Comparison of ENCODE assay signal across 11 mouse cellular contexts in genomic region chr19:44933136-44933535, GRCm38 (mm10). TPM values are rescaled to one million over a fixed set of nuclear protein-coding genes. Genes with fewer than 3 reads are reported as not detected.
DNase-seq lines count a peak whose midpoint lies in the region; ATAC-seq lines count a peak whose summit lies in the region.
"Had no signal": no experiment of that assay in that cellular context is flagged by ENCODE, and none has a peak within 500 bp of the region (broad histone marks: within the 10 kb centered on the region; RNA-seq: fewer than 3 reads in every experiment).

No protein-coding gene starts in this region.

- WGBS in heart, embryonic 12.5 days = 88% methylated on average over 1 of the region's 1 CpGs
- 90% methylated on average over 1 of the region's 1 CpGs for WGBS in liver, embryonic 11.5 days
- 93% methylated on average over 1 of the region's 1 CpGs for WGBS in embryonic facial prominence, embryonic 10.5 days
- 77% methylated on average over 1 of the region's 1 CpGs for WGBS in stomach, embryonic 15.5 days
- 90% methylated on average over 1 of the region's 1 CpGs for WGBS in forebrain, embryonic 13.5 days

- no peak overlapping the region for H3K27ac ChIP-seq in heart, embryonic 12.5 days (ENCODE audit: poor library complexity, severe bottlenecking)
- H3K27ac ChIP-seq in liver, embryonic 11.5 days (ENCODE audit: low read depth, low read length) = no peak overlapping the region
- no peak overlapping the region for H3K27ac ChIP-seq in embryonic facial prominence, embryonic 10.5 days (replicated peaks)
- H3K27ac ChIP-seq in stomach, embryonic 15.5 days = no peak overlapping the region
- H3K27ac ChIP-seq in forebrain, embryonic 13.5 days = no peak overlapping the region
- H3K27ac ChIP-seq: heart, embryonic 15.5 days had no signal

- ATAC-seq in heart, embryonic 12.5 days (ENCODE audit: insufficient number of reproducible peaks, low FRiP score) = no peak
- no peak for ATAC-seq in liver, embryonic 11.5 days (replicated peaks; ENCODE audit: low FRiP score)
- no peak for ATAC-seq in stomach, embryonic 15.5 days (ENCODE audit: insufficient read depth, low FRiP score, low read depth)
- no peak for ATAC-seq in forebrain, embryonic 13.5 days

- DNase-seq in heart, postnatal 4 days = no peak
- no peak for DNase-seq in liver, embryonic 11.5 days (ENCODE audit: low spot score)
- DNase-seq in liver = no peak
- peak; percentile 5 for DNase-seq in embryonic facial prominence, embryonic 10.5 days (ENCODE audit: low spot score)
- DNase-seq in ovary, postnatal 14 days (ENCODE audit: low spot score) = no peak
- DNase-seq: lung, postnatal 4 days; thymus, postnatal 36 days had no signal

- peak overlapping the region; percentile 43; the same call in 1 of the 2 replicates for H3K4me2 ChIP-seq in heart, embryonic 12.5 days
- H3K4me2 ChIP-seq in liver, embryonic 11.5 days = peak overlapping the region; percentile 85; the same call in 1 of the 2 replicates
- peak overlapping the region; percentile 37 for H3K4me2 ChIP-seq in stomach, embryonic 15.5 days
- no peak overlapping the region; the same call in 1 of the 2 replicates for H3K4me2 ChIP-seq in forebrain, embryonic 13.5 days

- H3K36me3 ChIP-seq in heart, embryonic 12.5 days = peaks cover 28% of the 10 kb centered on the region
- H3K36me3 ChIP-seq in liver, embryonic 11.5 days (ENCODE audit: control insufficient read depth, insufficient read depth, low read length) = peaks cover 15% of the 10 kb centered on the region
- peaks cover 56% of the 10 kb centered on the region for H3K36me3 ChIP-seq in embryonic facial prominence, embryonic 10.5 days (replicated peaks)
- peaks cover 15% of the 10 kb centered on the region for H3K36me3 ChIP-seq in stomach, embryonic 15.5 days
- peaks cover 29% of the 10 kb centered on the region for H3K36me3 ChIP-seq in forebrain, embryonic 13.5 days (ENCODE audit: poor library complexity, severe bottlenecking)

- no peaks in the 10 kb centered on the region for H3K27me3 ChIP-seq in heart, embryonic 12.5 days (replicated peaks)
- H3K27me3 ChIP-seq in liver, embryonic 11.5 days (replicated peaks; ENCODE audit: control insufficient read depth, insufficient read depth, low read length) = no peaks in the 10 kb centered on the region
- no peaks in the 10 kb centered on the region for H3K27me3 ChIP-seq in embryonic facial prominence, embryonic 10.5 days (replicated peaks; ENCODE audit: low read depth, poor library complexity, severe bottlenecking)
- no peaks in the 10 kb centered on the region for H3K27me3 ChIP-seq in stomach, embryonic 15.5 days (replicated peaks)
- H3K27me3 ChIP-seq in forebrain, embryonic 13.5 days = 0 out of 2 replicates have a peak, but pooled peaks cover 4% of the 10 kb centered on the region
- H3K27me3 ChIP-seq: heart, embryonic 15.5 days had no signal

- no peak overlapping the region for H3K9ac ChIP-seq in heart, embryonic 12.5 days
- H3K9ac ChIP-seq in liver, embryonic 11.5 days (ENCODE audit: low read depth, low read length) = no peak overlapping the region
- H3K9ac ChIP-seq in stomach, embryonic 15.5 days = no peak overlapping the region
- no peak overlapping the region for H3K9ac ChIP-seq in forebrain, embryonic 13.5 days
- H3K9ac ChIP-seq: heart, embryonic 15.5 days had no signal

- no peak overlapping the region for H3K4me3 ChIP-seq in heart, embryonic 12.5 days
- H3K4me3 ChIP-seq in liver, embryonic 11.5 days (ENCODE audit: low read depth, low read length) = no peak overlapping the region; the same call in 1 of the 2 replicates
- peak overlapping the region; percentile 99 for H3K4me3 ChIP-seq in embryonic facial prominence, embryonic 10.5 days
- no peak overlapping the region for H3K4me3 ChIP-seq in stomach, embryonic 15.5 days (replicated peaks)
- H3K4me3 ChIP-seq in forebrain, embryonic 13.5 days = no peak overlapping the region

- no peaks in the 10 kb centered on the region for H3K9me3 ChIP-seq in heart, embryonic 12.5 days (replicated peaks)
- H3K9me3 ChIP-seq in liver, embryonic 11.5 days (ENCODE audit: control insufficient read depth, low read length) = no peaks in the 10 kb centered on the region
- H3K9me3 ChIP-seq in embryonic facial prominence, embryonic 10.5 days = no peaks in the 10 kb centered on the region
- H3K9me3 ChIP-seq in stomach, embryonic 15.5 days = no peaks in the 10 kb centered on the region
- no peaks in the 10 kb centered on the region for H3K9me3 ChIP-seq in forebrain, embryonic 13.5 days (replicated peaks)
- H3K9me3 ChIP-seq: heart, embryonic 15.5 days had no signal

- peaks cover 32% of the 10 kb centered on the region for H3K4me1 ChIP-seq in heart, embryonic 12.5 days (replicated peaks)
- H3K4me1 ChIP-seq in liver, embryonic 11.5 days (replicated peaks; ENCODE audit: control insufficient read depth, insufficient read depth, low read length) = peaks cover 21% of the 10 kb centered on the region
- H3K4me1 ChIP-seq in embryonic facial prominence, embryonic 10.5 days = peaks cover 38% of the 10 kb centered on the region
- H3K4me1 ChIP-seq in stomach, embryonic 15.5 days = peaks cover 15% of the 10 kb centered on the region
- H3K4me1 ChIP-seq in forebrain, embryonic 13.5 days = peaks cover 20% of the 10 kb centered on the region

RNA-seq across cellular contexts. Expression of gene Slf2, which starts 2.2 kb away (rescaled TPM):
- polyA plus RNA-seq in heart, embryonic 12.5 days (2016; fragmentation: Nextera tagmentation; extraction: Ambion mirVana) = 51.4 and 52.3 TPM in 2 replicates
- total RNA-seq in heart, postnatal 4 days (2021) = 10 to 100 TPM; 37.2 to 40.9 TPM
- polyA plus RNA-seq in liver, embryonic 11.5 days (2014; fragmentation: Nextera tagmentation; extraction: Ambion mirVana) = 49.8 and 50.1 TPM in 2 replicates
- 56.3 and 57.8 TPM in 2 replicates for polyA plus RNA-seq in embryonic facial prominence, embryonic 10.5 days (2016; fragmentation: Nextera tagmentation; extraction: Ambion mirVana)
- polyA plus RNA-seq in stomach, embryonic 15.5 days (2015; fragmentation: Nextera tagmentation; extraction: Ambion mirVana) = 33.0 and 35.1 TPM in 2 replicates
- polyA plus RNA-seq in forebrain, embryonic 13.5 days (2015; fragmentation: Nextera tagmentation; extraction: Ambion mirVana) = 30.4 and 34.5 TPM in 2 replicates

RNA-seq across cellular contexts. Expression of gene Sema4g, which starts 55.8 kb away (rescaled TPM):
- 0.91 and 1.0 TPM in 2 replicates for polyA plus RNA-seq in heart, embryonic 12.5 days (2016; fragmentation: Nextera tagmentation; extraction: Ambion mirVana)
- total RNA-seq in heart, postnatal 4 days (2021) = 1 to 10 TPM; 1.2 to 2.0 TPM
- 4.7 and 4.9 TPM in 2 replicates for polyA plus RNA-seq in liver, embryonic 11.5 days (2014; fragmentation: Nextera tagmentation; extraction: Ambion mirVana)
- 3.7 and 4.8 TPM in 2 replicates for polyA plus RNA-seq in embryonic facial prominence, embryonic 10.5 days (2016; fragmentation: Nextera tagmentation; extraction: Ambion mirVana)
- 6.5 and 7.4 TPM in 2 replicates for polyA plus RNA-seq in stomach, embryonic 15.5 days (2015; fragmentation: Nextera tagmentation; extraction: Ambion mirVana)
- 9.7 and 11.7 TPM in 2 replicates for polyA plus RNA-seq in forebrain, embryonic 13.5 days (2015; fragmentation: Nextera tagmentation; extraction: Ambion mirVana)
